Mouse (Mus musculus) megakaryocyte progenitor cell, adult 5-6 weeks (primary cell): ENCODE measurements around the gene Abcc2. TPM values are rescaled to one million over a fixed set of nuclear protein-coding genes. Genes with fewer than 3 reads are reported as not detected.
A peak's percentile ranks its signal among the peaks of the same experiment; 100 is the strongest.

Experiments used
- ATAC-seq: replicated peaks from 2 replicates; pipeline ENCODE4 v1.8.0; 2016; ENCODE audit warnings: mild to moderate bottlenecking, moderate TSS enrichment, inconsistent platforms; ENCODE audit not compliant: poor library complexity
- total RNA-seq, 2 experiments: library from RNA; stranded (forward) in 1 of 2; stranded (reverse) in 1 of 2; fragments of 157-497, 149-512 nt in 1 of 2; fragments of 200-1000 nt in 1 of 2; gene quantifications; 2 replicates each; pipeline versions ENCODE4 v1.2.3 to v1.2.4; 2015 to 2017

Gene Abcc2
- total RNA-seq (2015) (4.1 and 7.2 TPM in 2 replicates), total RNA-seq (2017) (1.6 and 2.4 TPM in 2 replicates)

- ATAC-seq, result no peak
Observed at GRCm38 (mm10) chr19:43781980-43782379, at the start of gene Abcc2. Gene Abcc2, plus strand, starts transcription at chr19:43782192.

GRCm38 (mm10) chr19:43738409-43738808 is 43.6 kb upstream of the Abcc2 start:
- no peak for ATAC-seq

- no peak for ATAC-seq
Observed at GRCm38 (mm10) chr19:43743401-43743800, 38.6 kb upstream of the Abcc2 start.

GRCm38 (mm10) chr19:43745740-43746139 is 36.3 kb upstream of the Abcc2 start:
- no peak for ATAC-seq

- ATAC-seq, result no peak
Observed at GRCm38 (mm10) chr19:43747877-43748276, 34.1 kb upstream of the Abcc2 start.

GRCm38 (mm10) chr19:43750008-43750407 is 32.0 kb upstream of the Abcc2 start:
- ATAC-seq, result no peak

GRCm38 (mm10) chr19:43752489-43753225 is 29.3 kb upstream of the Abcc2 start, which contains the start of the genes Cutc and Cox15:
Gene Cutc, plus strand, starts transcription at chr19:43752996.
Gene Cox15, minus strand, starts transcription at chr19:43753000.
- ATAC-seq, result peak; percentile 95

- peak; percentile 88 for ATAC-seq
Observed at GRCm38 (mm10) chr19:43753226-43753835, 28.7 kb upstream of the Abcc2 start.

GRCm38 (mm10) chr19:43754237-43754636 is 27.8 kb upstream of the Abcc2 start:
- ATAC-seq, result no peak

- ATAC-seq, result no peak
Observed at GRCm38 (mm10) chr19:43754872-43755271, 27.1 kb upstream of the Abcc2 start.

GRCm38 (mm10) chr19:43760504-43760903 is 21.5 kb upstream of the Abcc2 start:
- peak; percentile 78 for ATAC-seq

- ATAC-seq, result no peak
Observed at GRCm38 (mm10) chr19:43761543-43762256, 20.3 kb upstream of the Abcc2 start.

GRCm38 (mm10) chr19:43762410-43762809 is 19.6 kb upstream of the Abcc2 start:
- ATAC-seq, result no peak

GRCm38 (mm10) chr19:43766451-43766850 is 15.5 kb upstream of the Abcc2 start:
- no peak for ATAC-seq

- ATAC-seq, result no peak
Observed at GRCm38 (mm10) chr19:43767549-43768322, 14.3 kb upstream of the Abcc2 start.

- ATAC-seq, result no peak
Observed at GRCm38 (mm10) chr19:43769366-43769960, 12.5 kb upstream of the Abcc2 start.

GRCm38 (mm10) chr19:43770584-43770983 is 11.4 kb upstream of the Abcc2 start:
- ATAC-seq, result no peak

GRCm38 (mm10) chr19:43771499-43771969 is 10.5 kb upstream of the Abcc2 start:
- ATAC-seq, result peak; percentile 97

GRCm38 (mm10) chr19:43772311-43772710 is 9.7 kb upstream of the Abcc2 start:
- no peak for ATAC-seq

- no peak for ATAC-seq
Observed at GRCm38 (mm10) chr19:43775433-43775832, 6.6 kb upstream of the Abcc2 start.
